Mouse (Mus musculus) liver, postnatal 0 days (tissue): ENCODE results near the gene Msrb3.

Experiments
- CTCF ChIP-seq: sonication (generic); IDR thresholded peaks from 2 replicates; pipeline ENCODE4 v1.5.1; 2016; ENCODE audit warnings: antibody characterized with exemption, low read depth
- EP300 ChIP-seq: IDR thresholded peaks from 2 replicates; pipeline ENCODE4 v1.6.1; 2016; ENCODE audit warnings: antibody characterized with exemption, low read depth, mild to moderate bottlenecking

DNA sequence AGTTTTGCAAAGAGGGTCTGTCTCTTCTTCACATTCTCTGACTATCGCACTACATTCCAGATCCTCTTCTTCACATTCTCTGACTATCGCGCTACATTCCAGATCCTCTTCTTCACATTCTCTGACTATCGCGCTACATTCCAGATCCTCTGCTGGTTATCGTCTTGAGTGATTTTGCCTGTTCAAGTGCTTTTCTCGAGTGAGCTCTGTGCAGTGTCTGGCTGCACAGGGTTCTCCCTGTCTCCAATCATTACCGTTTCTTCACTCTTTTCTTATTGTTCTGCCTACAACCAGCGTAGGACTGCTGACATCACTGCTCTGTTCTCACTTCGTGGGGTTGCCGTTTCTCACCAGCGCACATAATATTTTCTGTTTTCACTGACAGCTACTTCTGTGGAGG, 138.2 kb downstream of the Msrb3 start:
- no peak for TF ChIP-seq CTCF
- no peak for TF ChIP-seq EP300
